Mouse (Mus musculus) spleen, adult 2 months (tissue): ENCODE data around the gene Kcnd3.

Experiments used
- CTCF ChIP-seq: fragments of 200-500 bp; IDR thresholded peaks from 2 replicates; pipeline ENCODE4 v1.5.1; 2011; ENCODE audit warnings: mild to moderate bottlenecking, inconsistent platforms; ENCODE audit not compliant: insufficient read depth, insufficient read length, insufficient replicate concordance; ENCODE audit errors: extremely low read depth
- POLR2A ChIP-seq: fragments of 200-500 bp; IDR thresholded peaks from 2 replicates; pipeline ENCODE4 v1.6.1; 2011; ENCODE audit warnings: low read depth, low read length, inconsistent platforms

- TF ChIP-seq CTCF (no peak), POLR2A (no peak)
These were observed 201.6 kb downstream of the Kcnd3 start for GRCm38 (mm10) chr3:105653544-105654380.
